Mouse (Mus musculus) T-helper 2 cell (primary cell): Measurements from ENCODE around the gene Vmn1r117.
"Not testable (repeated sequence)": the region's sequence is repeated elsewhere in the genome, so short reads cannot be mapped to it uniquely, and the experiment has no call there.

Experiments used
- in situ Hi-C: fragments of 300-600 bp; cut with MboI, MseI; formaldehyde crosslinking; loops from one replicate; pipeline ENCODE4 v1.15.1; 2025; ENCODE audit warnings: high pct_unique_total_duplicates

The Vmn1r117 gene

DNA sequence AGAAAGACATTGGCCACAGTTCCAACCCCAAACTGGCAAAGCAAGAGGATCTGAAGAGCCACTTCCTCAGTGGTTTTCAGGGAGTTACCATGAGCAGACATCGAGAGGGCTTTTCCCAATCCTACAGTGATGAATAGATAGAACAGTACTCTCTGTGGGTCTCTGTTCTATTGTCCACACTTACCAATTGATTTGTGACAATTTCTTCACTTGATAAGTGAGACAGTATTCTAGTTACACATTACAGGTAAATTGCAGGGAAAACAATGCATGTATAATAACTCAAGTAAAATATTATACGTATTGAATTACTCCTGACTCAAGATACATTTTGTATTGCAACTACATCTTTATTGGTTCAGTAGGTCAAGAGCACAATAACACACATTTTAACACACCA, at the start of gene Vmn1r117:
Gene Vmn1r117, minus strand, starts transcription at position 101 of the 400 bp plus-strand sequence.
- in situ Hi-C loops = not testable (repeated sequence)

GRCm38 (mm10) chr7:20912247-20912646, 28.3 kb upstream of the Vmn1r117 start, which contains the start of gene Vmn1r118:
Gene Vmn1r118, minus strand, starts transcription at chr7:20912347.
- in situ Hi-C loops = not testable (repeated sequence)

GRCm38 (mm10) chr7:20871956-20872355, 12.0 kb downstream of the Vmn1r117 start, which contains the start of gene Vmn1r116:
Gene Vmn1r116, plus strand, starts transcription at chr7:20872256.
- in situ Hi-C loops = loop anchor here (25.0 kb wide), 1 partner anchor 685 kb away; the partner anchor contains the start of gene Vmn1r95

DNA sequence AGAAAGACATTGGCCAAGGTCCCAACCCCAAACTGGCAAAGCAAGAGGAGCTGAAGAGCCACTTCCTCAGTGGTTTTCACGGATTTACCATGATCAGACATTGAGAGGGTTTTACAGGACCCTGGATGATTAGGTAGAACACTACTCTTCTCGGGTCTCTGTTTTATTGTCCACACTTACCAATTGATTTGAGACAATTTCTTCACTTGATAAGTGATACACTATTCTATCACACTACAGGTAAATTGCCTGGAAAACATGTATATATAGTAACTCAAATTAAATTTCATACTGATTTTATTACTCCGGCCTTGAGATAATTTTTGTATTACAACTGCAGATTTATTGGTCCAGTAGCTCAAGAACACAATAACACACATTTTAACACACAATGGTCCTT, 39.0 kb downstream of the Vmn1r117 start, which contains the start of gene Vmn1r115:
Gene Vmn1r115, minus strand, starts transcription at position 101 of the 400 bp plus-strand sequence.
- in situ Hi-C loops = not testable (repeated sequence)
